21 mouse cellular contexts compared by ENCODE assay signal in the genomic region with DNA sequence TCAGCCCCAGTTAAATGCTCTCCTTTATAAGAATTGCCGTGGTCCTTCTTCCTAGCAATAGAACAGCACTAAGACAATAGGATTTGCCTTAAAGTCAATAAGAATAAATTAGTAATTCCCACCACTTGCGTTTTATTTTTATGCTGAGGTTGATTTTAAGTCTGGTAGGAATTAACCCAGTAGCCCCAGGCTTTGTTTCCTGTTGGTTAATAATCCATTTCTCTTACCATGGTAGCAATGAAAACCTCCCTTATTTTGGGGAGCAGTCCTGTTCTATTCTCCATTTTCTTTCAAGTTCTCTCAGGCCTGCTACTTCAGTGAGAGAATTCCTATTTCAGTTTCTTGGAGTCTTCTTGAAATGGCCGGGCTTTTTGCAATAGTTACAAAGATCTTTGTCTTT. TPM values are rescaled to one million over a fixed set of nuclear protein-coding genes. Genes with fewer than 3 reads are reported as not detected.
DNase-seq lines count a peak whose midpoint lies in the region; ATAC-seq and TF ChIP-seq lines count a peak whose summit lies in the region.
"Had no signal": no experiment of that assay in that cellular context is flagged by ENCODE, and none has a peak within 500 bp of the region (broad histone marks: within the 10 kb centered on the region; RNA-seq: fewer than 3 reads in every experiment).

No protein-coding gene starts in this region.

- H3K4me1 ChIP-seq in kidney, adult 2 months (ENCODE audit: control insufficient read depth, insufficient read depth, low read length) = peaks cover 20% of the 10 kb centered on the region; the same call in 1 of the 2 replicates
- peaks cover 6% of the 10 kb centered on the region for H3K4me1 ChIP-seq in kidney, embryonic 16.5 days (ENCODE audit: insufficient read depth, low read length)
- 0 out of 2 replicates have a peak, but pooled peaks cover 4% of the 10 kb centered on the region for H3K4me1 ChIP-seq in kidney, embryonic 14.5 days (ENCODE audit: control insufficient read depth, insufficient read depth, low read length)

- no peak for TF ChIP-seq POLR2A in kidney, adult 2 months (IDR thresholded peaks at IDR 0.05; ENCODE audit: low read depth, low read length)

- H3K4me2 ChIP-seq in kidney, embryonic 16.5 days (replicated peaks; ENCODE audit: low read depth, low read length) = no peak overlapping the region
- no peak overlapping the region for H3K4me2 ChIP-seq in kidney, embryonic 14.5 days (replicated peaks; ENCODE audit: low read depth, low read length)

- DNase-seq in kidney, adult 2 months = peak; percentile 51
- DNase-seq in kidney, adult 9 months = peak; percentile 59
- DNase-seq: adrenal gland, adult 2 months; adrenal gland, adult 8-10 months; adrenal gland, postnatal 10 days; adrenal gland, postnatal 14 days; adrenal gland, postnatal 25 days; adrenal gland, postnatal 36 days; B cell, adult 2 months; cerebellum, adult 11 months; cerebellum, adult 11-12 months; cerebellum, adult 18-20 months had no signal

- ATAC-seq in kidney, embryonic 16.5 days (ENCODE audit: low FRiP score, low TSS enrichment) = no peak
- ATAC-seq in kidney, embryonic 14.5 days (ENCODE audit: low FRiP score, low TSS enrichment) = no peak
- ATAC-seq: activated CD4-positive, CD25-positive, alpha-beta regulatory T cell, adult 4 months; CD4-positive, CD25-positive, alpha-beta regulatory T cell, adult 4 months; Patski had no signal

- peak overlapping the region; percentile 77; the same call in 1 of the 2 replicates for H3K27ac ChIP-seq in kidney, adult 2 months (ENCODE audit: insufficient read depth, low read depth, low read length)
- no peak overlapping the region for H3K27ac ChIP-seq in kidney, embryonic 16.5 days (ENCODE audit: low read length)
- H3K27ac ChIP-seq in kidney, embryonic 14.5 days (ENCODE audit: low read depth, low read length) = no peak overlapping the region

- no peak overlapping the region for H3K4me3 ChIP-seq in kidney, adult 2 months (ENCODE audit: insufficient read depth, low read depth, low read length)
- no peak overlapping the region for H3K4me3 ChIP-seq in kidney, embryonic 16.5 days (ENCODE audit: low read length)
- no peak overlapping the region for H3K4me3 ChIP-seq in kidney, embryonic 14.5 days (ENCODE audit: low read length)

- no peak overlapping the region for H3K9ac ChIP-seq in kidney, embryonic 16.5 days (replicated peaks; ENCODE audit: low read length)
- no peak overlapping the region for H3K9ac ChIP-seq in kidney, embryonic 14.5 days (ENCODE audit: low read depth, low read length)

- no peaks in the 10 kb centered on the region for H3K36me3 ChIP-seq in kidney, adult 2 months (ENCODE audit: control insufficient read depth, insufficient read depth, low read length)
- no peaks in the 10 kb centered on the region for H3K36me3 ChIP-seq in kidney, embryonic 16.5 days (ENCODE audit: insufficient read depth, low read length)
- no peaks in the 10 kb centered on the region for H3K36me3 ChIP-seq in kidney, embryonic 14.5 days (ENCODE audit: control insufficient read depth, insufficient read depth, low read length)
- H3K36me3 ChIP-seq: G1E had no signal

- no peak for TF ChIP-seq CTCF in kidney, adult 2 months (conservative IDR thresholded peaks at IDR 0.05; ENCODE audit: insufficient read depth, insufficient read length, low read depth, low read length)

- 0 out of 2 replicates have a peak, but pooled peaks cover 2% of the 10 kb centered on the region for H3K9me3 ChIP-seq in kidney, embryonic 16.5 days (ENCODE audit: low read length)
- H3K9me3 ChIP-seq in kidney, embryonic 14.5 days (ENCODE audit: control insufficient read depth, low read length) = 0 out of 2 replicates have a peak, but pooled peaks cover 2% of the 10 kb centered on the region
- H3K9me3 ChIP-seq: G1E had no signal

- WGBS in kidney, adult 2 months = 55% methylated on average over 3 of the region's 3 CpGs
- 75% methylated on average over 3 of the region's 3 CpGs for WGBS in kidney, embryonic 16.5 days
- 79% methylated on average over 3 of the region's 3 CpGs for WGBS in kidney, embryonic 14.5 days

- no peaks in the 10 kb centered on the region for H3K27me3 ChIP-seq in kidney, adult 2 months (replicated peaks; ENCODE audit: control insufficient read depth, insufficient read depth, low read length)
- no peaks in the 10 kb centered on the region for H3K27me3 ChIP-seq in kidney, embryonic 16.5 days (ENCODE audit: insufficient read depth, low read length)
- no peaks in the 10 kb centered on the region for H3K27me3 ChIP-seq in kidney, embryonic 14.5 days (ENCODE audit: control insufficient read depth, insufficient read depth, low read length)
- H3K27me3 ChIP-seq: CH12.LX, Patski had no signal

RNA-seq across cellular contexts. Expression of gene Mfsd4b4, which starts 5.2 kb away (rescaled TPM):
- 3.2 and 3.4 TPM in 2 replicates for polyA plus RNA-seq in kidney, adult 2 months (2012; rRNA removed)
- 4.9 and 5.1 TPM in 2 replicates for polyA plus RNA-seq in kidney, embryonic 16.5 days (2015; fragmentation: Nextera tagmentation; extraction: Ambion mirVana)
- polyA plus RNA-seq in kidney, embryonic 14.5 days (2014; fragmentation: Nextera tagmentation; extraction: Ambion mirVana) = 2.9 and 5.6 TPM in 2 replicates

RNA-seq across cellular contexts. Expression of gene Mfsd4b2, which starts 22.5 kb away (rescaled TPM):
- polyA plus RNA-seq in kidney, adult 2 months (2012; rRNA removed) = 0.38 and 0.53 TPM in 2 replicates
- polyA plus RNA-seq in kidney, embryonic 16.5 days (2015; fragmentation: Nextera tagmentation; extraction: Ambion mirVana) = not detected in 2 replicates
- polyA plus RNA-seq in kidney, embryonic 14.5 days (2014; fragmentation: Nextera tagmentation; extraction: Ambion mirVana) = not detected in 2 replicates
- polyA plus RNA-seq: activated CD4-positive, CD25-positive, alpha-beta regulatory T cell, adult 4 months; brain, embryonic 14.5 days; C2C12; CD4-positive, CD25-positive, alpha-beta regulatory T cell, adult 4 months; G1E had no signal

RNA-seq across cellular contexts. Expression of gene Mfsd4b3, which starts 55.8 kb away (rescaled TPM):
- polyA plus RNA-seq in kidney, adult 2 months (2012; rRNA removed) = 15.8 and 17.4 TPM in 2 replicates
- polyA plus RNA-seq in kidney, embryonic 16.5 days (2015; fragmentation: Nextera tagmentation; extraction: Ambion mirVana) = 3.6 and 4.0 TPM in 2 replicates
- polyA plus RNA-seq in kidney, embryonic 14.5 days (2014; fragmentation: Nextera tagmentation; extraction: Ambion mirVana) = 0.17 and 0.79 TPM in 2 replicates
- polyA plus RNA-seq: activated CD4-positive, CD25-positive, alpha-beta regulatory T cell, adult 4 months; CD4-positive, CD25-positive, alpha-beta regulatory T cell, adult 4 months; G1E had no signal
